Mouse (Mus musculus): ENCODE measurements around the gene Tcirg1.
A peak's percentile ranks its signal among the peaks of the same experiment; 100 is the strongest.

The Tcirg1 gene

DNA sequence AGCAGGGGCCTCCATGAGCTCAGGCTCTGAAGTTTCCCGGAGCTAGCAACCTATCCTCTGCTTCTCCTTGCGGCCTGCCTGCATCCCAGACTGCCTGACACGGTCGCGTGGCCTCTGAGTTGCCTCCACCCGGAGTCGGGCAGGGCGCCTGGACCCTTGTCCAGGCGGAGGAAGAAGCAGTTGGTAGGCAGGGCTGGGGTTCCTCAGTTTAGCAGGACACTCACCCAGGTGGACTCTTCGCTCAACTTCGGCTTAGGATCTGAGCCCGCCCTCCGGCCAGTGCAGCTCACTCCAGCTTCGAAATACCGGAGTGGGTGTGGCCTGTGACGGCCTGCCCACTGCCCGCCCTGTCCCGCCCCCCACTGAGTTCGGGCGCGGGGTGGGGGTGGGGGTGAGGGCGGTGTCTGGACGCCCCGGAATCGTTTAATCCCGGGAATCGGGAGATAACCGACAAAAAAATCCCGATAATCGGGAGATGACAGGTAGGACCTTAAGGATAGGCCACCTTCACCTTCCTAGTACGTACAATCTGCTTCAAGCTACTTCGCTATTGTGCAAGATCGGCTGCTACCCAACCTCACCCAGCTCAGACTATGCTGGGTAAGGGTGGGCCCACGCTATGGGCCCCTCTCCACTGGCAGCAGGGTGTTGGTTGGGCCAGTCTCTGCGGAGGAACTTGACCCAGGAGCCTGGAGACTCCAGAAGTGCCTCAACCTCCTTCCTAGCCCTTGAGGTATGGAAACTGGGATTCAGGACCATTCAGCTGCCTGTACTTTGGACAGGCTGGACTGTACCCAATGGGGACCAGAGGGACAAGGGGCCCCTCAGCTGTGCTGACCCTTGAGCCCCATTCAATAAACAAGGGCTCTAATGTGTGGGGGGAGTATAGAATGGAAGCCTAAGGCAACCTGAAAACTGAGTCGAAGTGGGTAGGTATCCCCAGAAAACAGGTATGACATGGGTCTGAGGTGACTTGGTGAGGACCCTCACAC lies at the start of gene Tcirg1:
Gene Tcirg1 (minus strand): TSS at position 339 of the 992 bp plus-strand sequence.
- peak; percentile 66 for DNase-seq (ENCODE audit: low read depth, low spot score)

DNA sequence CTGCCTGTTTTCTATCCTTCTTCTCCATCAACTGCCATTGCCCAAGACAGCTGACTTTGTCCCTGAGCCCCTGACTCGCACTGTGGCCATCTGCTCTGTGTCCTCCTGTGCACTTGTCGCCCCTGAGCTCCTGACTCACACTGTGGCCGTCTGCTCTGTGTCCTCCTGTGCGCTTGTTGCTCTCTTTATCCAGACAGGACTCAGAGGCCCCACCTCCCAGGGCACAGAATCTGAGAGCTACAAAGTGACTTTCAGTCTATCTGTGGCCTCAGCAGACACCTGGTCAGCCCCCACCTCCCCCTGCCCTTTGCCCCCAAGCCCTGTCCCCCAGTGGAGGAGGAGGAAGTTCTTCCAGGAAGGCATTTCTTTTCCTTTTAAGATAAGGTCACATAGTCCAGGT lies 48.9 kb upstream of the Tcirg1 start:
- no peak for DNase-seq (ENCODE audit: low read depth, low spot score)

DNA sequence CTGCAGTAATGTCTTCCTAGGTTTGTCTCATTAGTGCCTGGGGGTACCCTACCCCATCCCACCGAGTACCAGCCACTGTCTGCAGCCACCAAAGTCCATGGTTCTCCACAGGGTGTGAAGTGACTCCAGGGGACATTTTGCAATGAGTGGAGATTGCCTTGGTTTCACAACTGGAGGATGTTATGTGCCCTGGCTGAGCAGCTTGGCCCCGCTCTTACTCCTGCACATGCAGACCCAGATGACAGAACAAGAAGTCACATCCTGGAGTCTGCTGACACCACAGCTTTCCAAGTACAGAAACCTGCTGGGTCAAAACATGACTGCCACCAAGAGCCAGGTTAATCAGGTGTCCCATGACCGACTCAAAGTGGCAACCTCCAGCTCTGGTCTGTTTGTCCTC lies 48.1 kb upstream of the Tcirg1 start:
- no peak for DNase-seq (ENCODE audit: low read depth, low spot score)

DNA sequence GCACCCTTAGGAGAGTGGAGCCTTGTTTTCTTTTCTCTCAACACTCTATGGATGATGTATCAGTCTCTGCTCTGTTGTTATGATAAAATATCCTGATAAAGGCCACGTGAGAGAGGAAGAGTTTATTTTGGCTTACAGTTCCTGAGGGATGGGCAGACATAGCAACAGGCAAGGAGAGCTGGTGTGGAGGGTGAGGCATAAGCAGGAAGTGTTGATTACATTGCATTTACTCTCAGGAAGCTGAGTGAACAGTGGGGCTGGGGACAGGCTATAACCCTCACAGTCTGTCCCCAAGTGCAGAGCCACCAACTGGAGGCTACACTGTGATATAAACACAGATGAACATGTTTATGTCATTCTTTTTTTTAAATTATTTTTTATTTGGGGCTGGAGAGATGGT lies 45.2 kb upstream of the Tcirg1 start:
- no peak for DNase-seq (ENCODE audit: low read depth, low spot score)

DNA sequence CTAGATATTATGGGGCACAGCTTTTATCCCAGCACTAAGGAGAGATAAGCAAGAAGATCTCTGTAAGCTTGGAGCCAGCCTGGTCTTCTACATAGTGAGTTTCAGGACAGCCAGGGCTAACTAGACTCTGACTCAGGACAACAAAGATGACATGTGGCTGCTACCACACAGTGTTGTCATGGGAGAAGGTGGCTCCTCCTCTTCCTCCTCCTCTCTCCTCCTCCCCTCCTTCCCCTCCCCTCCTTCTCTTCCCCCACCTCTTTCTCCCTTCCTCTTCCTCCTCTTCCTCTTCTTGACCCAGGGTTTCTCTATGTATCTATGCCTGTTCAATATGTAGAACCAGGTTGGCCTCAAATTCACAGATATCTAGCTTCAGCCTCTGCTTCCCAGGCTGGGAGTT lies 44.5 kb upstream of the Tcirg1 start:
- no peak for DNase-seq (ENCODE audit: low read depth, low spot score)

DNA sequence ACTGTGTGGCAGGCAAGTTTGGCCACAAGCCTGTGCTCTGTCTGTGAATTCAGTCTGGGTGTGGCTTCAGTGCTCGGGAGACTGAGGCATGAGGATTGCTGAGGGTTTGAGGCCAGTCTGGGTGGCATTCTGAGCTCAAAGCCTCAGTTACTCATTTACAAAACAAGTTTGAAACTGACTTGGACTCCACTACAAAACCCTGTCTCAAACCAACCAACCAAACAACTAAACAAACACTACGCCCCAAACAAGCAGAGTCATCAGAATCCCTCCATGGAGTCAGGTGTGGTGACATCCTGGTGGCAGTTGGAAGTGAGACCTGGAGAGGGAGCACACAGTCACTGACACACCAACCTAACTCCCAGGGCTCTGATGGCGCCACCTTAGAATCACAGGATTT lies 43.4 kb upstream of the Tcirg1 start:
- DNase-seq (ENCODE audit: low read depth, low spot score), result no peak

DNA sequence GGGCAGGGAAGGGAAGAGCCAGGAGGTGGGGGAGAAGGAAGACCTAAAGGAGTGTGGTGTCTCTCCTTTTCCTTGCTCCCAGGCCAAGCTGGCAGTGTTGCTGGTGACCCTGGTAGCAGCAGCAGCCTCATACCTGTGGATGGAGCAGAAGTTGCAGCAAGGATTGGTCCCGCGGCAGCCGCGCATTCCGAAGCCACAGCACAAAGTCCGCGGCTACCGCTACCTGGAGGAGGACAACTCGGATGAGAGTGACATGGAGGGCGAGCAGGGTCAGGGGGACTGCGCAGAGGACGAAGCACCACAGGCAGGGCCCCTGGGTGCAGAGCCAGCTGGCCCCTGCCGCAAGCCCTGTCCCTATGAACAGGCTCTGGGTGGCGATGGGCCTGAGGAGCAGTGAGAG lies 41.6 kb upstream of the Tcirg1 start:
- DNase-seq (ENCODE audit: low read depth, low spot score), result no peak

DNA sequence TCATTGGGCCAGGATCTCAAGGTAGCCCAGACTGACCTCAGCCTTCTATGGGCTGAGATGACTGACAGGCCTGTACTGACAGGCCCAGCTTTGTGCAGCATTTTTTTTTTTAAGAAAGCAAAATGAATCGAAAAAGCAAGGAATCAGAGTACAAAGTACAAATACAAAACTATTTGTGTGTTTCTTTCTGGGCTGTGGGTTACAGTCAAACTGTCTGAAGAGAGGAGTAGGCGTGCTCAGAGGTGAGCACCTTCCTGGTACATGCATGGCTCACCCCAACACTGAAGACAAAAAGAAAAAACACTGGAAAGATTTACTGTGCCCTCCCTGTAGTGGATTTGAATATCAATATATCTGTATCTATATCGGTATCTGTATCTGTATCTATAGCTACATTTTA lies 40.9 kb upstream of the Tcirg1 start:
- no peak for DNase-seq (ENCODE audit: low read depth, low spot score)

DNA sequence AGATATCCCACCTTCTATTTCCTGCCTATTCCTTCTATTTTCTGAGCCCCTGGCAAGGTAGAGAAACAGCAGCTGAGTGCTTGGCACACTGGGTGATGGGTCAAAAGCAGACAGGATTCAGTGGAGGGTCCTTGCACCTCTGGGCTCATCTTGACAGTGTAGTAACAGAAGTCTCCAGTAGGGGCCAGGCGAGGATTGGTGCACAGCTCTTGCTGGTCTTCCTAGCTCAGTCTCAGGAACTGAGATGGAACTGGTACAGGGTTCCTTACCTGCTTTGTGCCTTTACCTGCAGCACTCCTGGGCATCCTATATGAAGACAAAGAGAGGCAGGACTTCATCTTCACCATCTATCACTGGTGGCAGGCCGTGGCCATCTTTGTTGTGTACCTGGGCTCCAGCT lies 39.8 kb upstream of the Tcirg1 start:
- DNase-seq (ENCODE audit: low read depth, low spot score), result no peak

DNA sequence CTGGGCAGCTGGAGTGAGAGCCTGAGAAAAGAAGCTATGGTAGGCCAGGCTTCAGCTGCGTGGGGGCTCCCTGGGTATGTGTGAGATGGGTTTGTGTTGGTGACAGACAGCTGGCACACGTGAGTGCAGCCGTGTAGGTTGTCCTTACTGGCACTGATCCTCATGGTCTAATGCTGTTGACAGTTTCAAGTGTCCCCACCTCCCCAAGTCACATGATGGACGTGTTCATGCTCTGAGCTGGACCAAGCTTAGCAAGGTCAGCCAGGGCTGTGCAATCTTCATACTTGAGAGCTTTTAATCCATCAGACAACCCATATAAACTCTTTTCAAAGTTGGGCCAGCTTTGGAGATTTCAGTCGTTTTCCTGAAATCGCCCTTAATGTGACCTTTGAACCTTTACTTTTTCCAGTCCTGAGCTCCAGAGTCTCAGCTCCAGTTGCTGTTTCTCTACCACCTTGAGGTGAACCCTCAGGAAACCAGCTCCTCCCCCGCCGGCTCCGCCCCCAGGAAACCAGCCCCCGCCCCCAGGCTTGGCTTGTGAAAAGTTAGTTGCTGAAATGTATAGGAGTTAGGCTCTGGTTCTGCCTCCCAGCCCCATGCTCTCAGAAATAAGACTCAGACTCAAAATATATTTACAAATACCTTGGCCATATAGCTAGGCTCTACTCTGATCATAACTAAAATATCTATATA lies 39.1 kb upstream of the Tcirg1 start:
- no peak for DNase-seq (ENCODE audit: low read depth, low spot score)

DNA sequence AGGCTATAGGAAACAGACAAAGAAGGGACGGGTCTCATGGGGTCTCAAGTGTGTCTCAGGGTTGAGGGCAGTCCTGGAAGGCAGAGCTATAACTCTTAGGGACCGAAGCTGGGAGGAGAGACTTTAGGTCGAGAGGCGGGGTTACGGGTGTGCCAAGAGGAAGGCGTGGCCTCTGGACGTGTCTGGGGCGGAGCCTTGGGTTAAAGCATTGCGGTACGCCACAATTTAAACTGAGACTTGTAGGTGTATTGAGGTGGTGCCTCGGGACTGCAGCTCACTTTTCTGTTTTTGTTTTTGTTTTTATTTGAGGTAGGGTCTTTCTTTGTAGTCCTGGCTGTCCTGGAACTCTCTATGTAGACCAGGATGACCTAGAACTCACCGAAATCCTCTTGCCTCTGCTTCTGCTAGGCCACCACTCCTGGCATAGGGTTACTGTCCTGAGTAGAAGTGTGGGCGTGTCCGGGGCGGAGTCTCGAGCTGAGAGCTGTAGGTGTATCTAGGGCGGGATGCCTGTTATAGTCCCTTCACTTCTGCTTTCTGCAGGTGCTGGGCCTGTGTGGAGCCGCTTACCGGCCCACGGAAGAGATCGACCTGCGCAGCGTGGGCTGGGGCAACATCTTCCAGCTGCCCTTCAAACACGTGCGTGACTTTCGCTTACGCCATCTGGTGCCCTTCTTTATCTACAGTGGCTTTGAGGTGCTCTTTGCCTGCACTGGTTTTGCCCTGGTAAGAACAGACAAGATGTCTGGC lies 36.2 kb upstream of the Tcirg1 start:
- DNase-seq (ENCODE audit: low read depth, low spot score), result no peak

DNA sequence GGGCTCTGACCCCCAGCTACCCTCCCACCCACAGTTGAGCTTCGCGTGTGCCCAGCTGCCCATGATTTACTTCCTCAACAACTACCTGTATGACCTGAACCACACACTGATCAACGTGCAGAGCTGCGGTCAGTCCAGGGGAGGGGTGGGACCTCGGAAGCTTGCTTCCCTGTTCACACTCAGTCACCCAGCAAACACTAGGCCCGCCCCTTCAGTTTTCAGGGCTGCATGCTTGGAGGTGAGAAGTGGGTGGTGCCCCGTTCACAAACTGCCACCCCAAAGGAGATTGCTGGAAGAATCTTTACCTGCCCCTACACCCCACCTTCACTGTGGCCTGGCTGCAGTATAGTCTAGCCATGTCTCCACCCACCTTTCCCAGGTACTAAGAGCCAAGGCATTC lies 35.4 kb upstream of the Tcirg1 start:
- DNase-seq (ENCODE audit: low read depth, low spot score), result no peak

DNA sequence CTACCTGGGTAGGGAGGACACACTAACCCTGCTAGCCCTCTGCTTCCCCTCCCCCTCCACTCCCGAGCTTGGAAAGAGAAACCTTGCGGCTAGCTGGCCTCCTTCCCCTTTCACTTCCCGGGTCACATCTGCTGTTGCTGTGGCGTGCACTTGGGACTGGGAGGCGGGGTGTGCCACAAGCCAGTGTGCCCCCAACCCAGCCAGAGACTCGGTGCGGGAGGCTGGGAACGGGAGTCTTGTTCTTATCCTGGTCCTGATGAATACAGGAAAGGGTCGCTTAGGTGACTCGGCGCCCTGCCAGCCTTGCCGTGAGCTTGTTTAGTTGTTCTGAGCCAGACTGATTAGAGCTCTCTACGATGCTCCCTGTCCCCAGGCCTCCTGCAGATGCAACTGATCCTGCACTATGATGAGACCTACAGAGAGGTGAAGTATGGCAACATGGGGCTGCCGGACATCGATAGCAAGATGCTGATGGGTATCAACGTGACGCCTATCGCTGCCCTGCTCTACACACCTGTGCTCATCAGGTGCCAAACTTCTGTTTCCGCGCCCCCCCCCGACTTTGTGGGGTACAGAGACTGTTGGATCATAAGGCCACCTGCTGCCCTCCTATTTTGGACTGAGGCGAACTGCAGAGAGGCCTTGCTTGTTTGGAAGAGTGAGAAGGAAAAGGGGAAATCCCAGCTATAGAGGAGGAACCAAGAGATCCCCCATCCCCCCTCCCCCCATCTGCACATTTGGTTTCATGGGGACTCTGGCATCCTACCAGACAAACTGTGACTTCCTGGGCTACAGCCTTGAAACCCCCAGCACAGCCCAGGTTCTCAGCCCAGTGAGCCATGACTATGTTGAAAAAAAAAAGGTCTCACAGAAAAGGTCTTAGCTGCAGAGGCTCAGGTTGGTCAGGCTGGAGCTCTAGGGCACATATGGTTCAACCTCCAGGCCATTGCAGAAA lies 29.2 kb upstream of the Tcirg1 start:
- peak; percentile 62 for DNase-seq (ENCODE audit: low read depth, low spot score)

DNA sequence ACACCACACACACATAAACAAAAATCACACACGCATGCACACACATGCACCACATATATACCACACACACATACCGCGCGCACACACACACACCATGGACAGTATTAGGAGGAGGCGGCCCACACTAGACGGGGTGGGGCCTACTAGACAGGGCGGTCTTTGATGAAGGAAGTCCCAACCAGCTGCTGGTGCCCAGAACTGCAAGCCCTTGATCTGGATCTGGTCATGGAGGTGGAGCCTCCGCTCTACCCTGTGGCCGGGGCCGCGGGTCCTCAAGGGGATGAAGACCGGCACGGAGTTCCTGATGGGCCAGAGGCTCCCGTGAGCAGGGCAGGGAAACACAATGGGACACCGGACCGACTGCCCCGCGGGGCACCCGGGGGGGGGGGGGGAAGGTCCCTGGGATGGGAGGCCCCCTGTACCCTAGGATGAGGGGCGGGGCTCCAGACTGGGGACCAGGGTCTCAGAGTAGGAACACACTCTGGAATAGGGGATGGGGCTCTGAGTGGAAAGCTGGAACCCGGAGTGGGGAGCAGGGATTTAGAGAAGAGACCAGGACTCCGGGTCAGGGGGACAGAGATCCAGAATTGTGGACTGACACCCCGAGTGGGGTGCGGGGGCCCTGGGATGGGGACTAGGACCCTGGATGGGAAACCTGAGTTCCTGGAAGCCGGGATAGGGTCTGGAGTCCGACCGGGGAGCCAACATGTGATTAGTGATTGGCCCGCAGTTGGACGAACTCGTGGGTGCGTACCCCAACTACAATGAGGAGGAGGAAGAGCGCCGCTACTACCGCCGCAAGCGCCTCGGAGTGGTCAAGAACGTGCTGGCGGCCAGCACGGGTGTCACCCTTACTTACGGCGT lies 28.3 kb upstream of the Tcirg1 start, which contains the start of gene Unc93b1:
Gene Unc93b1 (plus strand): TSS at position 155 of the 864 bp plus-strand sequence.
- DNase-seq (ENCODE audit: low read depth, low spot score), result peak; percentile 68

DNA sequence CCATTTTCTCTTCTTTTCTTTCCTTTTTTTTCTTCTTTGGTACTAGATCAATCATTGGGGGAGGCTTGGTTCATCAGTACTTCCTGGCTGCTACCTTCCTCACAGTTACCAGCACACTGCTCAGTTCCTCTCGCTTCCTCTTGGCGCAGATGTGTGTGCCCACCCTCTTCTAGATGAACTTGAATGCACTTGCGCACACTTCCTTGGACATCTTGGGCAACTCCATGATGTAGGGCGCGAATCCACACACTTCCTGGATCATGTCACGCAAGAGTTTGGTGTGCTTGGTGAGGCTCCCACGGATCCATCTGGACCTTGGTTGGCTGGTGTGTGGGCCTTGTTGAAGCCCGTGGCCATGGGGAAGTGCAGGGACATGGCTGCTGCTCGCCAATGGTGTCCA lies 24.8 kb upstream of the Tcirg1 start:
- DNase-seq (ENCODE audit: low read depth, low spot score), result no peak

DNA sequence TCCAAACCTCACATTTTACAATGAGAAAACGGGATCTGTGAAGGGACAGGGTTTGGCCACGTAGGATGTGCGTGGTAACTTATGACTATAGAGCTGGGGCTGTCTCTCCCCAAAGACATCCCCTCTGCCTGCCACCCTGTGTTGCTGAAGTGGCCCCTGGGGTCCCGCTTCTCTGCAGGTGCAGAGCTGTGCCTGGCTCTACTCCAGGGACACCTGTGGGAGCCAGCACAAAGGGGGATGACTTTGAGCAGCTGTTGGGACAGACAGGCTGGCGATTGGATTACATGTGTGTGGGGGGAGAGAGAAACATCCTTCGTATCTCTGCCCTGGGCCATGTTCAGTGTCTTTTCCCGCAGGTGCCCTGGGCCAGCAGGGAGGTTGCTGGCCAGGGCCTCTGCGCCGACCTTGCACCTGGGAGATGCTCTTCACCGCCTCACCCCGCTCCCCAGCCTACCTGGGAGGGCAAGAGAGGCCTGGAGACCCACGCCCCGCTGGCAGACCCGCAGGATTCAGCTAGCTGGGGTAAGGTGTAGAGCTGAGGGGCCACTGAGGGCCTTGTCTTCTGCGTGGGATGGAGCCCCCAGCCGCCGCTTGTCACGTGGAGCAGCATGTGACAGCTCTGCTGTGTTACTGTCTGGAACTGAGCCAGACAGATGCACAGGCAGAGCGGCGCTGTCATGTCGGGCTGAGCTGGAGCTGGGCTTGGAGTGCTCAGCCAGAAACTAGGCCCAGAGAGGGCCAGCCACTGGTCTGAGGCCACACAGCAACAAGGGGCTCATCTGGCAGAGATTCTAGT lies 23.5 kb upstream of the Tcirg1 start:
- no peak for DNase-seq (ENCODE audit: low read depth, low spot score)

DNA sequence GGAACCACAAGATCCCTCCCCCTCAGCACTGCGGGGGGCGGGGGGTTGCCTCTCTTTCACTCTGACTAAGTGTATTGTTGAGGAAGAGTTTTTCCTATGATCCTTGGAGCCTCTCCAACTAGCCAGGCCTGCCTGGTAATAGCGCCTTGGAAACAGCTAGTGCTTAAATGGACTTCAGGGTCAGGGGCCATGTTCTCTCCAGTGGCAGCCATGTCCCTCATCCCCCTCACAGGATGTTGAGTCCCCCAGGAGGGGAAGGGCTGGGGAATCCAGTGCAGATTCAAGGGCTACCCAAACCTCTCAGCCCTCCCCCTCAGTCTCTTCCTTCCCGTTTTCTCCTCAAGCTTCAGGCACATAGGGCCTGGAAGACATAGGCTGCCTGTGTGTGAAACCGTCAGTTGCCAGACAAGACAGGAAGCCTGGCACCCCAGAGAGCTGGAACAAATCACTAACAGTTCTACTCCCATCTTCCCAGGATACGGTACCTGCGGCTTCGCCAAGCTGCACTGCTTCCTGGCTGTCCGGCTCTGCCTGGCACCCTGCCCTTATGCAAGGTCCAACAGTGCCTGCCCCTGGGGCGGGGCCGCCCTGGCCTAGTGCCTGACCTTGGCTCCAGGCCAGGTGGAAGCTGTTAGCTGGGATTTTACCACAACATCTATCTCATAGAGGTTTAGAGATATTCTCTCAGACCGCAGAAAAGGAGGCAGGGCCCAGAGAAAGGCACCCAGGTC lies 22.4 kb upstream of the Tcirg1 start, which contains the start of gene Aldh3b1:
Gene Aldh3b1 (minus strand): TSS at position 598 of the 731 bp plus-strand sequence.
- DNase-seq (ENCODE audit: low read depth, low spot score), result peak; percentile 84

DNA sequence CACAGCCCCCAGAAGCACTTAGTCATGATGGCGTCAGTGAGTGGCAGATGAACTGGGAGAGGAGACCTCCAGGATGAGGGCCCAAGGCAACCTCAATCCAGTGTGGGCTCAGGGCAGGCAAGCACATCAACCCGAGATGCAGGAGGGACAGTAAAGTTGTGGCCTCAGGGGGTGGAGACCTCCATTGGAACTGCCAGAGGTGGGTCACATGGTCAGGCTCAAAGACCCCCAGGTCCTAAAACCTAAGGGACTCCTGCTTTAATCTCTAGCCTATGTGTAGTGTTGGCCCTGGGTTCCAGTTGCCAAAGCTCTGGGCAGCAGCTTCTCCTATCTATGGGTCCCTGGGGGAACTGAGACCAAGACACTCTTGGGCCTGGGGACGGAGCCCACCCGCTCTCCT lies 21.8 kb upstream of the Tcirg1 start:
- DNase-seq (ENCODE audit: low read depth, low spot score), result no peak

Measured in skeletal muscle tissue, adult 2 months (tissue).